Mouse (Mus musculus) embryonic facial prominence, embryonic 12.5 days (tissue): ENCODE results near the gene Tprn. TPM values are rescaled to one million over a fixed set of nuclear protein-coding genes. Genes with fewer than 3 reads are reported as not detected.
A peak's percentile ranks its signal among the peaks of the same experiment; 100 is the strongest.

Source experiments
- ATAC-seq: fragments of 200-750 bp; cut with Nextera tagmentation; 2 replicates; pipeline ENCODE4 v1.8.0; 2017; ENCODE audit not compliant: insufficient number of reproducible peaks, insufficient read depth, low FRiP score, low TSS enrichment
- H3K27ac ChIP-seq: fragments of 300-500 bp; sonication (generic); 2 replicates; pipeline ENCODE4 v1.5.1; 2016; ENCODE audit warnings: mild to moderate bottlenecking
- H3K27me3 ChIP-seq: fragments of 300-500 bp; sonication (generic); 2 replicates; pipeline ENCODE4 v1.6.1; 2016; ENCODE audit warnings: mild to moderate bottlenecking, moderate library complexity
- H3K36me3 ChIP-seq: fragments of 300-500 bp; sonication (generic); 2 replicates; pipeline ENCODE4 v1.6.1; 2016; ENCODE audit warnings: mild to moderate bottlenecking
- H3K4me1 ChIP-seq: fragments of 300-500 bp; sonication (generic); 2 replicates; pipeline ENCODE4 v1.6.1; 2016
- H3K4me2 ChIP-seq: fragments of 300-500 bp; sonication (generic); replicated peaks from 2 replicates; pipeline ENCODE4 v1.6.1; 2016; ENCODE audit warnings: mild to moderate bottlenecking, moderate library complexity
- H3K4me3 ChIP-seq: fragments of 300-500 bp; sonication (generic); 2 replicates; pipeline ENCODE4 v1.5.1; 2016; ENCODE audit warnings: mild to moderate bottlenecking
- H3K9ac ChIP-seq: fragments of 300-500 bp; sonication (generic); 2 replicates; pipeline ENCODE4 v1.6.1; 2016; ENCODE audit warnings: mild to moderate bottlenecking, moderate library complexity
- H3K9me3 ChIP-seq: fragments of 300-500 bp; sonication (generic); 2 replicates; pipeline ENCODE4 v1.6.1; 2016; ENCODE audit warnings: mild to moderate bottlenecking, moderate library complexity
- WGBS: fragments of 180-500 bp; shearing (Covaris S2); methylation state at CpG from one replicate; pipeline ENCODE4 v1.1.7; 2016; 5-methylcytosine and 5-hydroxymethylcytosine counted together
- polyA plus RNA-seq: library from polyadenylated mRNA; unstranded; fragments of >200 nt; fragmentation: Nextera tagmentation; extraction: Ambion mirVana; gene quantifications from 2 replicates; pipeline ENCODE4 v1.2.1, GENCODE M21; 2016

Tprn gene
- polyA plus RNA-seq, 1 experiment from 2014 or later = 9.7 TPM

GRCm38 (mm10) chr2:25267746-25268309 lies 5.4 kb downstream of the Tprn start:
- no peak for ATAC-seq
- Histone ChIP-seq H3K4me3 (no peak overlapping the region), H3K9ac (no peak overlapping the region), H3K27me3 (peaks cover 23% of the 10 kb centered on the region), H3K4me1 (peaks cover 46% of the 10 kb centered on the region), H3K9me3 (no peaks in the 10 kb centered on the region), H3K4me2 (no peak overlapping the region), H3K27ac (no peak overlapping the region), H3K36me3 (peaks cover 32% of the 10 kb centered on the region)
- 70% methylated on average over 4 of the region's 4 CpGs for WGBS

- peak within 1 kb of the TSS; percentile 82 for H3K27ac ChIP-seq
- H3K9me3 ChIP-seq = no peaks in the 10 kb centered on the region
- no peaks in the 10 kb centered on the region for H3K27me3 ChIP-seq
- peaks cover 59% of the 10 kb centered on the region for H3K36me3 ChIP-seq
- WGBS = 1% methylated on average over 55 of the region's 55 CpGs
- H3K4me1 ChIP-seq = peaks cover 23% of the 10 kb centered on the region
- ATAC-seq = peak; percentile 92
- H3K4me3 ChIP-seq = peak within 1 kb of the TSS; percentile 94
- H3K9ac ChIP-seq = peak within 1 kb of the TSS; percentile 86
- H3K4me2 ChIP-seq = peak within 1 kb of the TSS; percentile 97
Measured at GRCm38 (mm10) chr2:25271827-25272511, 9.6 kb downstream of the Tprn start, which contains the start of the genes Ssna1 and Anapc2. TSS of gene Ssna1 (minus strand) at chr2:25272438. TSS of gene Anapc2 (plus strand) at chr2:25272478.

GRCm38 (mm10) chr2:25272515-25272914 lies 10.1 kb downstream of the Tprn start:
- H3K27me3 ChIP-seq = no peaks in the 10 kb centered on the region
- peak overlapping the region; percentile 86 for H3K9ac ChIP-seq
- ATAC-seq = peak; percentile 36; the same call in 1 of the 2 replicates
- peak overlapping the region; percentile 97 for H3K4me2 ChIP-seq
- WGBS = under 1% methylated on average over 29 of the region's 29 CpGs
- peaks cover 61% of the 10 kb centered on the region for H3K36me3 ChIP-seq
- H3K27ac ChIP-seq = 0 out of 2 replicates have a peak overlapping the region, but pooled peaks have one; percentile 82
- peak overlapping the region; percentile 94 for H3K4me3 ChIP-seq
- H3K4me1 ChIP-seq = peaks cover 21% of the 10 kb centered on the region
- H3K9me3 ChIP-seq = no peaks in the 10 kb centered on the region

GRCm38 (mm10) chr2:25273010-25273409 lies 10.6 kb downstream of the Tprn start:
- H3K9me3 ChIP-seq = no peaks in the 10 kb centered on the region
- peak overlapping the region; percentile 94 for H3K4me3 ChIP-seq
- H3K4me2 ChIP-seq = peak overlapping the region; percentile 97
- WGBS = 36% methylated on average over 16 of the region's 16 CpGs
- H3K9ac ChIP-seq = peak overlapping the region; percentile 86
- H3K36me3 ChIP-seq = peaks cover 66% of the 10 kb centered on the region
- H3K27me3 ChIP-seq = no peaks in the 10 kb centered on the region
- no peak for ATAC-seq
- no peak overlapping the region for H3K27ac ChIP-seq
- H3K4me1 ChIP-seq = peaks cover 21% of the 10 kb centered on the region

GRCm38 (mm10) chr2:25278928-25279882 lies 16.8 kb downstream of the Tprn start:
- no peaks in the 10 kb centered on the region for H3K27me3 ChIP-seq
- no peak for ATAC-seq
- no peaks in the 10 kb centered on the region for H3K9me3 ChIP-seq
- WGBS = 65% methylated on average over 13 of the region's 13 CpGs
- no peak overlapping the region for H3K4me2 ChIP-seq
- peaks cover 93% of the 10 kb centered on the region for H3K36me3 ChIP-seq
- no peak overlapping the region for H3K4me3 ChIP-seq
- no peak overlapping the region for H3K9ac ChIP-seq
- H3K4me1 ChIP-seq = no peaks in the 10 kb centered on the region
- no peak overlapping the region for H3K27ac ChIP-seq

GRCm38 (mm10) chr2:25285551-25285950 lies 23.1 kb downstream of the Tprn start:
- peaks cover 37% of the 10 kb centered on the region for H3K27me3 ChIP-seq
- no peak for ATAC-seq
- WGBS = 83% methylated on average over 2 of the region's 2 CpGs
- no peak overlapping the region for H3K9ac ChIP-seq
- H3K27ac ChIP-seq = no peak overlapping the region
- H3K4me1 ChIP-seq = peaks cover 7% of the 10 kb centered on the region; the same call in 1 of the 2 replicates
- no peaks in the 10 kb centered on the region for H3K9me3 ChIP-seq
- no peak overlapping the region for H3K4me2 ChIP-seq
- peaks cover 53% of the 10 kb centered on the region for H3K36me3 ChIP-seq
- H3K4me3 ChIP-seq = no peak overlapping the region

- H3K9ac ChIP-seq = no peak overlapping the region
- H3K27ac ChIP-seq = peak overlapping the region; percentile 60; the same call in 1 of the 2 replicates
- H3K27me3 ChIP-seq = peaks cover 44% of the 10 kb centered on the region
- 63% methylated on average over 1 of the region's 1 CpGs for WGBS
- no peak for ATAC-seq
- H3K4me3 ChIP-seq = no peak overlapping the region
- H3K4me2 ChIP-seq = no peak overlapping the region
- peaks cover 46% of the 10 kb centered on the region for H3K36me3 ChIP-seq
- H3K4me1 ChIP-seq = peaks cover 10% of the 10 kb centered on the region; the same call in 1 of the 2 replicates
- no peaks in the 10 kb centered on the region for H3K9me3 ChIP-seq
Measured at GRCm38 (mm10) chr2:25286314-25286713, 23.9 kb downstream of the Tprn start.

- H3K9ac ChIP-seq = no peak overlapping the region
- ATAC-seq = no peak
- peaks cover 10% of the 10 kb centered on the region; the same call in 1 of the 2 replicates for H3K4me1 ChIP-seq
- H3K27me3 ChIP-seq = peaks cover 51% of the 10 kb centered on the region
- H3K36me3 ChIP-seq = peaks cover 42% of the 10 kb centered on the region
- WGBS = 51% methylated on average over 7 of the region's 7 CpGs
- no peaks in the 10 kb centered on the region for H3K9me3 ChIP-seq
- no peak overlapping the region for H3K27ac ChIP-seq
- H3K4me3 ChIP-seq = no peak overlapping the region
- no peak overlapping the region for H3K4me2 ChIP-seq
Measured at GRCm38 (mm10) chr2:25286837-25287636, 24.6 kb downstream of the Tprn start.

- Histone ChIP-seq H3K4me2 (no peak within 1 kb of the TSS), H3K9ac (no peak within 1 kb of the TSS), H3K4me3 (no peak within 1 kb of the TSS), H3K27me3 (peaks cover 62% of the 10 kb centered on the region), H3K4me1 (peaks cover 13% of the 10 kb centered on the region), H3K36me3 (peaks cover 31% of the 10 kb centered on the region), H3K27ac (no peak within 1 kb of the TSS), H3K9me3 (no peaks in the 10 kb centered on the region)
- WGBS = 81% methylated on average over 6 of the region's 6 CpGs
- ATAC-seq = no peak
Measured at GRCm38 (mm10) chr2:25287927-25288649, 25.7 kb downstream of the Tprn start, which contains the start of gene Tmem210. TSS of gene Tmem210 (plus strand) at chr2:25288145.

GRCm38 (mm10) chr2:25288734-25289345 lies 26.4 kb downstream of the Tprn start:
- H3K4me2 ChIP-seq = no peak overlapping the region
- no peaks in the 10 kb centered on the region for H3K9me3 ChIP-seq
- H3K4me3 ChIP-seq = no peak overlapping the region
- peaks cover 70% of the 10 kb centered on the region for H3K27me3 ChIP-seq
- H3K36me3 ChIP-seq = peaks cover 24% of the 10 kb centered on the region
- 83% methylated on average over 7 of the region's 7 CpGs for WGBS
- peaks cover 13% of the 10 kb centered on the region for H3K4me1 ChIP-seq
- no peak overlapping the region for H3K27ac ChIP-seq
- ATAC-seq = no peak
- no peak overlapping the region for H3K9ac ChIP-seq
